Mouse (Mus musculus): Measurements from ENCODE around the gene Olfr1174-ps.

Olfr1174-ps gene

DNA sequence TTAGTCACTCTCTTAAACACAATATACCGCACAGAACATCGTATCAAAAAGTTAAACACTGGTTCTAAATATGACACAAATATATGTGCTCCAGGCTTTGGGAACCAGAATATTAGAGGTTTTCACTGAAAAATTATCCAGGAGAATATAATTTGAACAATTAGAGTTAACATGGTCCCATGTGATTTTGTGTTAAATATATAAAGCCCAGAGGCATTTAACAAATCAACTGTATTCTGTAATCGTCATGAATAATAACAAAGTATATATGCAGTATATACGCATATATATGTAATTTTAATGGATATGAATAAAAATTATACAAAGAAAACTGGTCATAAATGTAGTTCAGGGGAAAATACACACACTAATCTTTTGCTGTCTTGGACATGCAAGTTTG is at the start of gene Olfr1174-ps:
TSS of gene Olfr1174-ps (minus strand) at position 101 of the 400 bp plus-strand sequence.
- DNase-seq (ENCODE audit: low read depth, low spot score) = no peak

DNA sequence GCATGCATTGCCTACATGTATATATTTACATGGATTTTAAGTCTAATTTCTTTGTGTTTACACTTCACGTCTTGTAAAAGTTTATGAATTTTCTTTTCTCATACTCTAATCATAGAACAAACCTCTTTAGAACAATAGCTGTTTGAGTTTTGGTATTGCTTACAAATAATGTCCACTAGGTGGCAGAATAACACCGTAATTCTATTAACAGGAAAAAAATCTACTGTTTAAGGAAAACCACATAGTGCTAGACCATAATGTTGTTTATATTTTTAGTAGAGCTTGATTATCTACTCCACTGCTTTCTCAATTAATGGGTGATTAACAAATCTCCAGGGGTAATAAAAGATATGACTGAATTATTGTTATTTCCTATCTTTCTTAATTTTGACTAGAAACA is 41.4 kb upstream of the Olfr1174-ps start:
- DNase-seq (ENCODE audit: low read depth, low spot score) = peak; percentile 30

DNA sequence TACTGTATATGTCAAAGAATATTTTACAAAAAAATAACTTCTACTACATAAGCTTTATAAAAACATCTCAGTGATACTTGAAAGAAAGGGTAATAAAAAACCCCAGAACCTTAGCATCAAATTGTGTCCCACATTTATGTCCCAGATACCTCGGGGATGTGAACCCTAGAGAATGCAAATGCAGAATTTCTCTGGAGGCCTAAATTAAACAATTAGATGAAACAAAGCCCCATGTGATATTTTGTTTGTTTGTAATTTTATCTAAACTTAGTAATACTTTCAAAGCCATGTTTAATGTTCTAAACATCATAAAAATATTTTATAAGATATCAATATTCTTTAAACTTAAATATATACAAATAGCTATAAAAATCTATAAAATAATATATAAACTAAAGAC is 31.5 kb upstream of the Olfr1174-ps start, which contains the start of gene Olfr1177-ps:
TSS of gene Olfr1177-ps (minus strand) at position 101 of the 400 bp plus-strand sequence.
- DNase-seq (ENCODE audit: low read depth, low spot score) = no peak

DNA sequence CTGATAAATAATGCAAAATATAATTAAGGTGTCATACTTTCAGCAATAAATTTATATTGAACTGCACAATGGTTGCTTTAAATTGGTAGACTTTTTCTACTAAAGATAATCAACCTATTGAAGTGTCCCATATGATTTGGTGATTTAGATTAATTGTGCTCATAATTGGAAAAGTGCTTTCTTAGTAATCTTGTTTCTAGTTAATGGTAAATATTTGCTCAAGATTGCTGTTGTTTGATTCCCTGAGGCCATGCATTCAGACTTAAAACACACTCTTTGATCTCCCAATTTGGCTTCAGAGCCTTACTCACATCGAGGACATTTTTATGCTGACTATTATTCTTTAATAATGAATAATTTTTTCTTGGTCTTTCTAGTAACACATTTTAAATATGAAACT is 21.5 kb upstream of the Olfr1174-ps start, which contains the start of gene Olfr1176:
TSS of gene Olfr1176 (plus strand) at position 301 of the 400 bp plus-strand sequence.
- DNase-seq (ENCODE audit: low read depth, low spot score) = no peak

DNA sequence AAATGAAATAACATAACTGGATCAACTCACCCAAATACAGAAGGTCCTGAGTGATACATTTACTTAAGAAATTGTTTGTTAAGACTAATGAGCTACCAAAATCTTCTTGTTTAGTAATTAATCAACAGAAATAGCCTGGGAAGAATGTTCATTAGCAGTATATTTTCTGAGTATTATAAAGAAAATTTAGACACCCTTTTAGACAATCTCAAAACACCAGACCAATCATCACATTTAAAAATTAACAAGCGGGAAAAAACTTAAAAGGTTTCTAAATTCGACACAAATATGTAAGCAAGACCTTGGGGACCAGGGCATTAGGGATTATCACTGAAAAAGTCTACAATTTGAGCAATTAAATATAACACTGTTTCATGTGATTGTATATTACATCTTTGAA is 12.2 kb upstream of the Olfr1174-ps start, which contains the start of gene Olfr1175-ps:
TSS of gene Olfr1175-ps (minus strand) at position 101 of the 400 bp plus-strand sequence.
- DNase-seq (ENCODE audit: low read depth, low spot score) = no peak

DNA sequence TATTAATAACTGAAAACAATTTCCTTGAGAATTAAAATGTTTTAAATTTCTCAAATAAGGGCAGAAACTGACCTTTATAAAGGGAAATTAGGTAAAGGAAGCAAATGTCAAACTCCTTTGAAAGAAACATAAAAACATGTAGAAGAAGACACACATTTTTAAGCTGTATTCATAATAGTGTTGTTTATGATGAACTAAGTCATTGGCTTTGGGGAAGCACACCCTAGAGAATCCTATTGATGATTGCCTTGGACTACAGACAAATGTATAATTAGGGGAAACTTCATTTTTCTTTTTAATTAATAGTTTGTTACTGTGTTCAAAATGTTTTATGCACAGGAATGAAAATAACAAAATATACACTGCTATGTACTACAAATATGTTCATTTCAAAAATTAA is 35.2 kb downstream of the Olfr1174-ps start, which contains the start of gene Olfr1173:
TSS of gene Olfr1173 (minus strand) at position 101 of the 400 bp plus-strand sequence.
- DNase-seq (ENCODE audit: low read depth, low spot score) = no peak
